Mouse (Mus musculus) megakaryocyte, embryonic 14.5 days (primary cell): Measurements from ENCODE around the gene Prss32. TPM values are rescaled to one million over a fixed set of nuclear protein-coding genes. Genes with fewer than 3 reads are reported as not detected.
A peak's percentile ranks its signal among the peaks of the same experiment; 100 is the strongest.

Experiments
- H3K27me3 ChIP-seq: replicated peaks from 2 replicates; pipeline ENCODE3; 2012; ENCODE audit warnings: inconsistent platforms
- H3K36me3 ChIP-seq: replicated peaks from 2 replicates; pipeline ENCODE3; 2012; ENCODE audit warnings: low read length, inconsistent platforms, mixed read lengths
- H3K4me1 ChIP-seq: 2 replicates; pipeline ENCODE4 v1.6.1; 2012; ENCODE audit warnings: inconsistent platforms
- H3K4me3 ChIP-seq: replicated peaks from 2 replicates; pipeline ENCODE3; 2012; ENCODE audit warnings: moderate library complexity, mild to moderate bottlenecking, inconsistent platforms
- H3K9me3 ChIP-seq: 2 replicates; pipeline ENCODE4 v1.6.1; 2012; ENCODE audit warnings: inconsistent platforms
- FLI1 ChIP-seq: IDR thresholded peaks from 2 replicates; pipeline ENCODE4 v1.6.1; 2012; ENCODE audit warnings: low read length, inconsistent platforms, mixed read lengths
- GATA1 ChIP-seq: IDR thresholded peaks from 3 replicates; pipeline ENCODE4 v1.6.1; 2012; ENCODE audit warnings: mixed read lengths, low read length, inconsistent platforms, borderline replicate concordance
- polyA plus RNA-seq: library from polyadenylated mRNA; stranded (reverse); fragments of >175 nt; gene quantifications from 2 replicates; pipeline ENCODE4 v1.2.3, GENCODE M21; 2012; ENCODE audit warnings: low replicate concordance; ENCODE audit not compliant: insufficient read depth

Prss32 gene
- polyA plus RNA-seq, 1 experiment, result not detected

GRCm38 (mm10) chr17:23815641-23816040 is 28.0 kb upstream of the Prss32 start:
- Histone ChIP-seq H3K9me3 (peaks cover 14% of the 10 kb centered on the region; the same call in 1 of the 2 replicates), H3K36me3 (peaks cover 100% of the 10 kb centered on the region), H3K4me3 (no peak overlapping the region), H3K27me3 (no peaks in the 10 kb centered on the region), H3K4me1 (peaks cover 11% of the 10 kb centered on the region)
- TF ChIP-seq GATA1 (no peak), FLI1 (no peak)

GRCm38 (mm10) chr17:23818579-23818978 is 25.1 kb upstream of the Prss32 start:
- peaks cover 100% of the 10 kb centered on the region for H3K36me3 ChIP-seq
- peaks cover 38% of the 10 kb centered on the region for H3K4me1 ChIP-seq
- H3K4me3 ChIP-seq, result no peak overlapping the region
- peaks cover 14% of the 10 kb centered on the region; the same call in 1 of the 2 replicates for H3K9me3 ChIP-seq
- no peak for TF ChIP-seq GATA1
- TF ChIP-seq FLI1, result no peak
- no peaks in the 10 kb centered on the region for H3K27me3 ChIP-seq

- Histone ChIP-seq H3K4me3 (no peak overlapping the region), H3K9me3 (peaks cover 14% of the 10 kb centered on the region; the same call in 1 of the 2 replicates), H3K36me3 (peaks cover 99% of the 10 kb centered on the region), H3K4me1 (peaks cover 42% of the 10 kb centered on the region), H3K27me3 (no peaks in the 10 kb centered on the region)
- TF ChIP-seq GATA1 (no peak), FLI1 (no peak)
Measured at GRCm38 (mm10) chr17:23819235-23819634, 24.4 kb upstream of the Prss32 start.

- peaks cover 98% of the 10 kb centered on the region for H3K36me3 ChIP-seq
- H3K27me3 ChIP-seq, result no peaks in the 10 kb centered on the region
- peaks cover 10% of the 10 kb centered on the region; the same call in 1 of the 2 replicates for H3K9me3 ChIP-seq
- peaks cover 40% of the 10 kb centered on the region for H3K4me1 ChIP-seq
- TF ChIP-seq GATA1 (no peak), FLI1 (no peak)
- no peak overlapping the region for H3K4me3 ChIP-seq
Measured at GRCm38 (mm10) chr17:23820731-23821130, 22.9 kb upstream of the Prss32 start.

- Histone ChIP-seq H3K27me3 (no peaks in the 10 kb centered on the region), H3K36me3 (peaks cover 98% of the 10 kb centered on the region), H3K4me3 (no peak overlapping the region), H3K9me3 (peaks cover 9% of the 10 kb centered on the region; the same call in 1 of the 2 replicates), H3K4me1 (peaks cover 41% of the 10 kb centered on the region)
- no peak for TF ChIP-seq GATA1
- TF ChIP-seq FLI1, result no peak
Measured at GRCm38 (mm10) chr17:23822094-23822493, 21.6 kb upstream of the Prss32 start.

GRCm38 (mm10) chr17:23823018-23823417 is 20.6 kb upstream of the Prss32 start:
- Histone ChIP-seq H3K27me3 (no peaks in the 10 kb centered on the region), H3K4me3 (no peak overlapping the region), H3K36me3 (peaks cover 94% of the 10 kb centered on the region), H3K4me1 (peaks cover 48% of the 10 kb centered on the region), H3K9me3 (peaks cover 9% of the 10 kb centered on the region; the same call in 1 of the 2 replicates)
- TF ChIP-seq FLI1 (no peak), GATA1 (no peak)

GRCm38 (mm10) chr17:23823614-23824013 is 20.0 kb upstream of the Prss32 start:
- Histone ChIP-seq H3K4me3 (no peak overlapping the region), H3K27me3 (no peaks in the 10 kb centered on the region), H3K4me1 (peaks cover 50% of the 10 kb centered on the region), H3K9me3 (peaks cover 7% of the 10 kb centered on the region; the same call in 1 of the 2 replicates), H3K36me3 (peaks cover 88% of the 10 kb centered on the region)
- no peak for TF ChIP-seq FLI1
- no peak for TF ChIP-seq GATA1

- H3K4me1 ChIP-seq, result peaks cover 56% of the 10 kb centered on the region
- no peak overlapping the region for H3K4me3 ChIP-seq
- TF ChIP-seq FLI1, result no peak
- no peak for TF ChIP-seq GATA1
- no peaks in the 10 kb centered on the region for H3K27me3 ChIP-seq
- H3K36me3 ChIP-seq, result peaks cover 68% of the 10 kb centered on the region
- H3K9me3 ChIP-seq, result no peaks in the 10 kb centered on the region
Measured at GRCm38 (mm10) chr17:23825591-23825990, 18.1 kb upstream of the Prss32 start.

GRCm38 (mm10) chr17:23828271-23829001 is 15.2 kb upstream of the Prss32 start:
- H3K4me1 ChIP-seq, result peaks cover 35% of the 10 kb centered on the region
- H3K4me3 ChIP-seq, result peak overlapping the region; percentile 96
- TF ChIP-seq FLI1 (no peak), GATA1 (no peak)

GRCm38 (mm10) chr17:23829064-23829619 is 14.5 kb upstream of the Prss32 start, which contains the start of gene Elob:
Gene Elob, minus strand, starts transcription at chr17:23829136.
- Histone ChIP-seq H3K4me3 (peak within 1 kb of the TSS; percentile 96), H3K27me3 (peaks cover 15% of the 10 kb centered on the region), H3K4me1 (peaks cover 29% of the 10 kb centered on the region), H3K9me3 (no peaks in the 10 kb centered on the region), H3K36me3 (peaks cover 33% of the 10 kb centered on the region)
- TF ChIP-seq GATA1 (no peak), FLI1 (no peak)

More at GRCm38 (mm10) chr17:23828271-23829001, 15.2 kb upstream of the Prss32 start:
- Histone ChIP-seq H3K9me3 (no peaks in the 10 kb centered on the region), H3K27me3 (peaks cover 8% of the 10 kb centered on the region), H3K36me3 (peaks cover 40% of the 10 kb centered on the region)
